Mouse (Mus musculus): Measurements from ENCODE around the gene Papss1. TPM values are rescaled to one million over a fixed set of nuclear protein-coding genes. Genes with fewer than 3 reads are reported as not detected.

The Papss1 gene
- polyA plus RNA-seq, 1 experiment from 2014 or later = 150 TPM

- no peaks in the 10 kb centered on the region for H3K27me3 ChIP-seq (replicated peaks)
- 81% methylated on average over 1 of the region's 1 CpGs for WGBS
- H3K4me1 ChIP-seq (replicated peaks) = no peaks in the 10 kb centered on the region
- H3K27ac ChIP-seq = no peak overlapping the region
- no peak overlapping the region for H3K9ac ChIP-seq
- no peak overlapping the region for H3K4me2 ChIP-seq (replicated peaks)
- peaks cover 29% of the 10 kb centered on the region for H3K36me3 ChIP-seq
- ATAC-seq = no peak
- H3K4me3 ChIP-seq (replicated peaks) = no peak overlapping the region
- no peaks in the 10 kb centered on the region for H3K9me3 ChIP-seq
Measured at GRCm38 (mm10) chr3:131623208-131623607, 58.6 kb downstream of the Papss1 start.

GRCm38 (mm10) chr3:131624063-131624462 lies 59.5 kb downstream of the Papss1 start:
- H3K27ac ChIP-seq = no peak overlapping the region
- no peak overlapping the region for H3K9ac ChIP-seq
- ATAC-seq = no peak
- H3K36me3 ChIP-seq = peaks cover 22% of the 10 kb centered on the region; the same call in 1 of the 2 replicates
- no peaks in the 10 kb centered on the region for H3K9me3 ChIP-seq
- 82% methylated on average over 9 of the region's 9 CpGs for WGBS
- no peaks in the 10 kb centered on the region for H3K27me3 ChIP-seq (replicated peaks)
- no peak overlapping the region for H3K4me2 ChIP-seq (replicated peaks)
- no peaks in the 10 kb centered on the region for H3K4me1 ChIP-seq (replicated peaks)
- H3K4me3 ChIP-seq (replicated peaks) = no peak overlapping the region

GRCm38 (mm10) chr3:131627476-131627875 lies 62.9 kb downstream of the Papss1 start:
- H3K9ac ChIP-seq = no peak overlapping the region
- no peak overlapping the region for H3K4me3 ChIP-seq (replicated peaks)
- WGBS = 98% methylated on average over 4 of the region's 4 CpGs
- ATAC-seq = no peak
- H3K36me3 ChIP-seq = peaks cover 30% of the 10 kb centered on the region
- no peaks in the 10 kb centered on the region for H3K27me3 ChIP-seq (replicated peaks)
- no peaks in the 10 kb centered on the region for H3K9me3 ChIP-seq
- no peak overlapping the region for H3K4me2 ChIP-seq (replicated peaks)
- H3K27ac ChIP-seq = no peak overlapping the region
- H3K4me1 ChIP-seq (replicated peaks) = no peaks in the 10 kb centered on the region

GRCm38 (mm10) chr3:131628265-131628664 lies 63.7 kb downstream of the Papss1 start:
- Histone ChIP-seq H3K36me3 (peaks cover 23% of the 10 kb centered on the region), H3K27ac (no peak overlapping the region), H3K4me1 (replicated peaks) (no peaks in the 10 kb centered on the region), H3K4me3 (replicated peaks) (no peak overlapping the region), H3K27me3 (replicated peaks) (no peaks in the 10 kb centered on the region), H3K4me2 (replicated peaks) (no peak overlapping the region), H3K9me3 (no peaks in the 10 kb centered on the region), H3K9ac (no peak overlapping the region)
- WGBS = 57% methylated on average over 5 of the region's 5 CpGs
- no peak for ATAC-seq

- Histone ChIP-seq H3K9ac (no peak overlapping the region), H3K36me3 (peaks cover 23% of the 10 kb centered on the region), H3K4me1 (replicated peaks) (no peaks in the 10 kb centered on the region), H3K9me3 (no peaks in the 10 kb centered on the region), H3K4me3 (replicated peaks) (no peak overlapping the region), H3K27ac (no peak overlapping the region), H3K27me3 (replicated peaks) (no peaks in the 10 kb centered on the region), H3K4me2 (replicated peaks) (no peak overlapping the region)
- no peak for ATAC-seq
- 79% methylated on average over 3 of the region's 3 CpGs for WGBS
Measured at GRCm38 (mm10) chr3:131628931-131629330, 64.4 kb downstream of the Papss1 start.

- Histone ChIP-seq H3K9ac (no peak overlapping the region), H3K36me3 (peaks cover 17% of the 10 kb centered on the region), H3K4me2 (replicated peaks) (no peak overlapping the region), H3K27me3 (replicated peaks) (no peaks in the 10 kb centered on the region), H3K27ac (no peak overlapping the region), H3K4me1 (replicated peaks) (no peaks in the 10 kb centered on the region), H3K4me3 (replicated peaks) (no peak overlapping the region), H3K9me3 (no peaks in the 10 kb centered on the region)
- WGBS = 77% methylated on average over 11 of the region's 11 CpGs
- no peak for ATAC-seq
Measured at GRCm38 (mm10) chr3:131630407-131631317, 66.1 kb downstream of the Papss1 start.

- no peak for ATAC-seq
- no peaks in the 10 kb centered on the region for H3K4me1 ChIP-seq (replicated peaks)
- H3K36me3 ChIP-seq = peaks cover 16% of the 10 kb centered on the region
- 94% methylated on average over 16 of the region's 16 CpGs for WGBS
- H3K4me3 ChIP-seq (replicated peaks) = no peak overlapping the region
- H3K4me2 ChIP-seq (replicated peaks) = no peak overlapping the region
- no peaks in the 10 kb centered on the region for H3K27me3 ChIP-seq (replicated peaks)
- no peaks in the 10 kb centered on the region for H3K9me3 ChIP-seq
- no peak overlapping the region for H3K27ac ChIP-seq
- H3K9ac ChIP-seq = no peak overlapping the region
Measured at GRCm38 (mm10) chr3:131631318-131631870, 66.8 kb downstream of the Papss1 start.

- ATAC-seq = no peak
- H3K9ac ChIP-seq = no peak overlapping the region
- no peaks in the 10 kb centered on the region; the same call in 1 of the 2 replicates for H3K4me1 ChIP-seq (replicated peaks)
- no peak overlapping the region for H3K27ac ChIP-seq
- H3K9me3 ChIP-seq = no peaks in the 10 kb centered on the region
- H3K4me3 ChIP-seq (replicated peaks) = no peak overlapping the region
- no peak overlapping the region for H3K4me2 ChIP-seq (replicated peaks)
- 97% methylated on average over 2 of the region's 2 CpGs for WGBS
- peaks cover 14% of the 10 kb centered on the region for H3K36me3 ChIP-seq
- H3K27me3 ChIP-seq (replicated peaks) = no peaks in the 10 kb centered on the region
Measured at GRCm38 (mm10) chr3:131634091-131634490, 69.5 kb downstream of the Papss1 start.

- no peaks in the 10 kb centered on the region for H3K9me3 ChIP-seq
- 55% methylated on average over 5 of the region's 5 CpGs for WGBS
- H3K4me2 ChIP-seq (replicated peaks) = no peak overlapping the region
- H3K27ac ChIP-seq = no peak overlapping the region
- ATAC-seq = no peak
- H3K27me3 ChIP-seq (replicated peaks) = no peaks in the 10 kb centered on the region
- peaks cover 10% of the 10 kb centered on the region; the same call in 1 of the 2 replicates for H3K36me3 ChIP-seq
- H3K9ac ChIP-seq = no peak overlapping the region
- H3K4me3 ChIP-seq (replicated peaks) = no peak overlapping the region
- H3K4me1 ChIP-seq (replicated peaks) = no peaks in the 10 kb centered on the region; the same call in 1 of the 2 replicates
Measured at GRCm38 (mm10) chr3:131636126-131636525, 71.6 kb downstream of the Papss1 start.

- WGBS = 91% methylated on average over 3 of the region's 3 CpGs
- H3K27me3 ChIP-seq (replicated peaks) = no peaks in the 10 kb centered on the region
- no peaks in the 10 kb centered on the region for H3K9me3 ChIP-seq
- H3K9ac ChIP-seq = no peak overlapping the region
- no peak for ATAC-seq
- H3K4me2 ChIP-seq (replicated peaks) = no peak overlapping the region
- H3K4me1 ChIP-seq (replicated peaks) = no peaks in the 10 kb centered on the region; the same call in 1 of the 2 replicates
- no peak overlapping the region for H3K27ac ChIP-seq
- H3K36me3 ChIP-seq = peaks cover 3% of the 10 kb centered on the region; the same call in 1 of the 2 replicates
- no peak overlapping the region for H3K4me3 ChIP-seq (replicated peaks)
Measured at GRCm38 (mm10) chr3:131637008-131637407, 72.4 kb downstream of the Papss1 start.

- WGBS = 35% methylated on average over 10 of the region's 10 CpGs
- no peak for ATAC-seq
- no peak overlapping the region for H3K9ac ChIP-seq
- no peaks in the 10 kb centered on the region for H3K27me3 ChIP-seq (replicated peaks)
- H3K36me3 ChIP-seq = peaks cover 3% of the 10 kb centered on the region; the same call in 1 of the 2 replicates
- no peak overlapping the region for H3K4me2 ChIP-seq (replicated peaks)
- no peaks in the 10 kb centered on the region; the same call in 1 of the 2 replicates for H3K4me1 ChIP-seq (replicated peaks)
- H3K27ac ChIP-seq = no peak overlapping the region
- H3K9me3 ChIP-seq = no peaks in the 10 kb centered on the region
- no peak overlapping the region for H3K4me3 ChIP-seq (replicated peaks)
Measured at GRCm38 (mm10) chr3:131637664-131638063, 73.1 kb downstream of the Papss1 start.

- Histone ChIP-seq H3K27me3 (replicated peaks) (no peaks in the 10 kb centered on the region), H3K4me3 (replicated peaks) (no peak overlapping the region), H3K4me2 (replicated peaks) (no peak overlapping the region), H3K4me1 (replicated peaks) (no peaks in the 10 kb centered on the region; the same call in 1 of the 2 replicates), H3K9ac (no peak overlapping the region), H3K36me3 (peaks cover 3% of the 10 kb centered on the region; the same call in 1 of the 2 replicates), H3K9me3 (no peaks in the 10 kb centered on the region), H3K27ac (no peak overlapping the region)
- no peak for ATAC-seq
- 65% methylated on average over 7 of the region's 7 CpGs for WGBS
Measured at GRCm38 (mm10) chr3:131638216-131638615, 73.6 kb downstream of the Papss1 start.

Data from intestine, embryonic 15.5 days (tissue).